Mouse (Mus musculus) forebrain, embryonic 11.5 days (tissue): ENCODE data around the gene Smim26. TPM values are rescaled to one million over a fixed set of nuclear protein-coding genes. Genes with fewer than 3 reads are reported as not detected.

ENCODE experiments used
- ATAC-seq: fragments of 200-750 bp; cut with Nextera tagmentation; replicated peaks from 2 replicates; pipeline ENCODE4 v1.8.0; 2017; ENCODE audit warnings: moderate TSS enrichment; ENCODE audit not compliant: low FRiP score
- DNase-seq: peaks from one replicate; pipeline ENCODE4 v3.0.0-alpha.2; 2017; ENCODE audit warnings: low spot score
- H3K27ac ChIP-seq: fragments of 300-500 bp; sonication (generic); 2 replicates; pipeline ENCODE4 v1.5.1; 2014; ENCODE audit warnings: low read depth, low read length
- H3K27me3 ChIP-seq: fragments of 300-500 bp; sonication (generic); 2 replicates; pipeline ENCODE4 v1.6.1; 2014; ENCODE audit warnings: mild to moderate bottlenecking, low read length, mixed read lengths; ENCODE audit not compliant: control insufficient read depth, insufficient read depth
- H3K36me3 ChIP-seq: fragments of 300-500 bp; sonication (generic); 2 replicates; pipeline ENCODE4 v1.6.1; 2014; ENCODE audit warnings: mild to moderate bottlenecking, low read length, moderate library complexity, mixed read lengths; ENCODE audit not compliant: control insufficient read depth, insufficient read depth
- H3K4me1 ChIP-seq: fragments of 300-500 bp; sonication (generic); replicated peaks from 2 replicates; pipeline ENCODE4 v1.6.1; 2014; ENCODE audit warnings: low read length, mixed read lengths; ENCODE audit not compliant: control insufficient read depth, insufficient read depth
- H3K4me2 ChIP-seq: fragments of 300-500 bp; sonication (generic); 2 replicates; pipeline ENCODE4 v1.6.1; 2014; ENCODE audit warnings: low read depth, mild to moderate bottlenecking, low read length, moderate library complexity, mixed read lengths; ENCODE audit not compliant: severe bottlenecking
- H3K4me3 ChIP-seq: fragments of 300-500 bp; sonication (generic); 2 replicates; pipeline ENCODE4 v1.5.1; 2014; ENCODE audit warnings: low read depth, low read length
- H3K9ac ChIP-seq: fragments of 300-500 bp; sonication (generic); 2 replicates; pipeline ENCODE4 v1.6.1; 2014; ENCODE audit warnings: low read length
- H3K9me3 ChIP-seq: fragments of 300-500 bp; sonication (generic); 2 replicates; pipeline ENCODE4 v1.6.1; 2016; ENCODE audit warnings: low read length, mixed read lengths; ENCODE audit not compliant: control insufficient read depth
- WGBS: fragments of 180-500 bp; shearing (Covaris S2); extraction: QIAGEN DNeasy Blood & Tissue Kit; methylation state at CpG from one replicate; pipeline ENCODE4 v1.1.7; 2014; 5-methylcytosine and 5-hydroxymethylcytosine counted together
- microRNA-seq: library from miRNA; unstranded; fragments of <30 nt; microRNA quantifications from one replicate; pipeline ENCODE4, GENCODE M21; 2016; ENCODE audit not compliant: insufficient number of aligned reads
- polyA plus RNA-seq: library from polyadenylated mRNA; unstranded; fragments of >200 nt; fragmentation: Nextera tagmentation; extraction: Ambion mirVana; gene quantifications from 2 replicates; pipeline ENCODE4 v1.2.1, GENCODE M21; 2014

Gene Smim26
- polyA plus RNA-seq, 1 experiment from 2014 or later, result 40.9 TPM

- Histone ChIP-seq H3K27me3 (no peaks in the 10 kb centered on the region), H3K4me3 (no peak overlapping the region), H3K9ac (no peak overlapping the region), H3K9me3 (no peaks in the 10 kb centered on the region), H3K36me3 (no peaks in the 10 kb centered on the region), H3K4me2 (no peak overlapping the region), H3K4me1 (no peaks in the 10 kb centered on the region), H3K27ac (no peak overlapping the region)
- 73% methylated on average over 7 of the region's 7 CpGs for WGBS
- DNase-seq, result no peak
- no peak for ATAC-seq
Measured at GRCm38 (mm10) chr2:144640101-144640500, 46.2 kb downstream of the Smim26 start.

GRCm38 (mm10) chr2:144641991-144642390 lies 48.1 kb downstream of the Smim26 start:
- 93% methylated on average over 4 of the region's 4 CpGs for WGBS
- no peak overlapping the region for H3K4me3 ChIP-seq
- no peak overlapping the region for H3K27ac ChIP-seq
- no peak overlapping the region for H3K4me2 ChIP-seq
- ATAC-seq (no peak), DNase-seq (no peak)
- no peak overlapping the region for H3K9ac ChIP-seq
- no peaks in the 10 kb centered on the region for H3K9me3 ChIP-seq
- no peaks in the 10 kb centered on the region for H3K4me1 ChIP-seq
- H3K36me3 ChIP-seq, result no peaks in the 10 kb centered on the region
- no peaks in the 10 kb centered on the region for H3K27me3 ChIP-seq

Small RNA genes within 50 kb of the gene (microRNA-seq; reads per million reads assigned to microRNA genes)
- not detected for gene Gm24823

Other genes with a start within 250 kb of the Smim26 start
- 39.9 and 44.9 TPM in 2 replicates for gene Kat14, start 225.1 kb upstream of the Smim26 start, polyA plus RNA-seq
- 4.7 TPM in 1 of 2 replicates, not detected in the other for gene Pet117, start 225.1 kb upstream of the Smim26 start, polyA plus RNA-seq
- 1.5 and 3.8 TPM in 2 replicates for gene Dzank1, start 66.6 kb upstream of the Smim26 start, polyA plus RNA-seq
- gene Polr3f, start 66.3 kb upstream of the Smim26 start, polyA plus RNA-seq, result 34.2 and 36.9 TPM in 2 replicates
- gene Rbbp9, start 43.2 kb upstream of the Smim26 start, polyA plus RNA-seq, result 63.1 and 65.0 TPM in 2 replicates
- gene Sec23b, start 37.8 kb upstream of the Smim26 start, polyA plus RNA-seq, result 122 TPM in 2 replicates
- gene Dtd1, start 5.8 kb downstream of the Smim26 start, polyA plus RNA-seq, result 36.8 and 36.9 TPM in 2 replicates
- gene Scp2d1, start 229.6 kb downstream of the Smim26 start, polyA plus RNA-seq, result not detected in 2 replicates